Mouse (Mus musculus) stomach, postnatal 0 days (tissue): ENCODE measurements at regions not wholly inside any gene's neighbourhood (a gene's known extent, or its start where the extent isn't known, plus 50 kb on each side); places are given as distances from the start of the nearest gene placed in this dataset.

Experiments used
- ATAC-seq: fragments of 200-750 bp; cut with Nextera tagmentation; 2 replicates; pipeline ENCODE4 v1.8.0; 2017; ENCODE audit not compliant: low FRiP score, low TSS enrichment
- DNase-seq: peaks from one replicate; pipeline ENCODE4 v3.0.0-alpha.2; 2016; ENCODE audit warnings: low spot score
- H3K27ac ChIP-seq: fragments of 300-500 bp; sonication (generic); replicated peaks from 2 replicates; pipeline ENCODE4 v1.5.1; 2014; ENCODE audit warnings: mild to moderate bottlenecking, control low read depth
- H3K27me3 ChIP-seq: fragments of 300-500 bp; sonication (generic); 2 replicates; pipeline ENCODE4 v1.6.1; 2014; ENCODE audit warnings: low read length; ENCODE audit not compliant: control insufficient read depth, insufficient read depth
- H3K36me3 ChIP-seq: fragments of 300-500 bp; sonication (generic); 2 replicates; pipeline ENCODE4 v1.6.1; 2014; ENCODE audit warnings: low read length, mixed read lengths; ENCODE audit not compliant: control insufficient read depth, insufficient read depth
- H3K4me1 ChIP-seq: fragments of 300-500 bp; sonication (generic); replicated peaks from 2 replicates; pipeline ENCODE4 v1.6.1; 2014; ENCODE audit warnings: antibody characterized with exemption; ENCODE audit not compliant: control insufficient read depth, insufficient read depth
- H3K4me2 ChIP-seq: fragments of 300-500 bp; sonication (generic); replicated peaks from 2 replicates; pipeline ENCODE4 v1.6.1; 2014; ENCODE audit warnings: low read depth, mild to moderate bottlenecking, control low read depth, moderate library complexity
- H3K4me3 ChIP-seq: fragments of 300-500 bp; sonication (generic); 2 replicates; pipeline ENCODE4 v1.5.1; 2014; ENCODE audit warnings: low read depth, low read length, control low read depth
- H3K9ac ChIP-seq: fragments of 300-500 bp; sonication (generic); 2 replicates; pipeline ENCODE4 v1.6.1; 2014; ENCODE audit warnings: mild to moderate bottlenecking, low read length, control low read depth, mixed read lengths
- H3K9me3 ChIP-seq: fragments of 300-500 bp; sonication (generic); 2 replicates; pipeline ENCODE4 v1.6.1; 2016; ENCODE audit warnings: low read length; ENCODE audit not compliant: control insufficient read depth
- CTCF ChIP-seq: IDR thresholded peaks from 2 replicates; pipeline ENCODE4 v1.5.1; 2016; ENCODE audit warnings: antibody characterized with exemption, low read depth, mild to moderate bottlenecking, moderate library complexity
- EP300 ChIP-seq: optimal IDR thresholded peaks from 2 replicates; pipeline ENCODE3; 2016; ENCODE audit warnings: antibody characterized with exemption
- WGBS: fragments of 180-500 bp; shearing (Covaris S2); extraction: QIAGEN DNeasy Blood & Tissue Kit; methylation state at CpG from one replicate; pipeline ENCODE4 v1.1.7; 2014; 5-methylcytosine and 5-hydroxymethylcytosine counted together

DNA sequence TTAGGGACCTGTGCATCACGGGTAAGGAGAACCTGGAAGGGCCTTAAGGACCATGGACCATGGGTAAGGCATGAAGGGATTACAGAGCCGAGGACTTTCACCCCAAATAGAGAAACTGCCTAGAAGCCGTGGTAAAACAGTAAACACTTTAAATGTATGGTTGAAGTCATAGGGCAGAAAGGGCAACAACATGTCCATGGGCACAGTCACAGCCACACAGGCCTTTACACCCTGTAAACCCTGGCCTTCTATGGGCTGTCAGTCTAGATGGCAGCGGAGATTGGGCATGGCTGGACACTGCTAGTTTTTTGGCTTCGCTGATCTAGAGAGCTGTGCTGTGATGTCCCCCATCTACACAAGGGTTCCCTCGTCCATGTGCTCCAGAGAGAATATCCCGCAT is 127.4 kb downstream of the Tex29 start:
- 86% methylated on average over 7 of the region's 7 CpGs for WGBS
- Histone ChIP-seq H3K27me3 (no peaks in the 10 kb centered on the region), H3K4me2 (no peak overlapping the region), H3K4me1 (no peaks in the 10 kb centered on the region), H3K36me3 (no peaks in the 10 kb centered on the region), H3K9ac (no peak overlapping the region), H3K9me3 (no peaks in the 10 kb centered on the region), H3K4me3 (no peak overlapping the region), H3K27ac (no peak overlapping the region)
- DNase-seq, result no peak
- TF ChIP-seq CTCF, result no peak
- no peak for TF ChIP-seq EP300
- ATAC-seq, result no peak

- DNase-seq (no peak), ATAC-seq (no peak)
- Histone ChIP-seq H3K9ac (no peak overlapping the region), H3K9me3 (no peaks in the 10 kb centered on the region), H3K27me3 (no peaks in the 10 kb centered on the region), H3K27ac (no peak overlapping the region), H3K4me2 (no peak overlapping the region), H3K4me1 (no peaks in the 10 kb centered on the region), H3K36me3 (no peaks in the 10 kb centered on the region), H3K4me3 (no peak overlapping the region)
- WGBS, result 83% methylated on average over 9 of the region's 9 CpGs
- no peak for TF ChIP-seq CTCF
Measured at GRCm38 (mm10) chr8:11970515-11970914, 130.2 kb downstream of the Tex29 start.

- 66% methylated on average over 10 of the region's 10 CpGs for WGBS
- DNase-seq, result no peak
Measured at GRCm38 (mm10) chr8:11973436-11973835, 133.2 kb downstream of the Tex29 start.

DNA sequence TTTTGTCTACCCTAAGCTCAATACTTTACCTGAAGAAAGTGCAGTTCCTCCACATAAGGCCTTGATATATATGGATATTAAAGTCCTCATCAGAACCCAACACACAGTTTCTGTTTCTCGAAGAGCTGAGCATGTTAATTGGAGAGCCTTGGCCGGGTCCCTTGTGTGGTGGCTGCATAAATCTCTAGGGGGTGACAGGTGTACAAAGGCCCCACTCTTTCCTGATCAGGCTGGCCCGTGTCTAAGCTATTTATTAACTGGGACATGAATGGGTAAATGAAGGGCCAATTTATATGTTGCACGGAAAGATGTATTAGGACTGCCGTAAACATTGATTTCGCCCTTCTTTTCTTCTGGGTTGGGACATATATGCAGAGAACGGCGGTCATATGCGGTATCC is 136.8 kb downstream of the Tex29 start:
- H3K4me1 ChIP-seq, result no peaks in the 10 kb centered on the region
- H3K36me3 ChIP-seq, result no peaks in the 10 kb centered on the region
- H3K4me3 ChIP-seq, result no peak overlapping the region
- no peak overlapping the region for H3K27ac ChIP-seq
- H3K9ac ChIP-seq, result no peak overlapping the region
- H3K9me3 ChIP-seq, result no peaks in the 10 kb centered on the region
- ATAC-seq, result no peak
- no peak overlapping the region for H3K4me2 ChIP-seq
- 50% methylated on average over 9 of the region's 9 CpGs for WGBS
- TF ChIP-seq CTCF (no peak), EP300 (no peak)
- H3K27me3 ChIP-seq, result no peaks in the 10 kb centered on the region
- DNase-seq, result no peak

More at GRCm38 (mm10) chr8:11973436-11973835, 133.2 kb downstream of the Tex29 start:
- Histone ChIP-seq H3K4me2 (no peak overlapping the region), H3K4me3 (no peak overlapping the region), H3K9ac (no peak overlapping the region), H3K36me3 (no peaks in the 10 kb centered on the region), H3K4me1 (no peaks in the 10 kb centered on the region), H3K27me3 (no peaks in the 10 kb centered on the region), H3K9me3 (no peaks in the 10 kb centered on the region), H3K27ac (no peak overlapping the region)
- TF ChIP-seq EP300 (no peak), CTCF (no peak)
- no peak for ATAC-seq

GRCm38 (mm10) chr8:11979056-11979455 is 138.8 kb downstream of the Tex29 start:
- ATAC-seq (no peak), DNase-seq (no peak)
- TF ChIP-seq CTCF (no peak), EP300 (no peak)
- no peak overlapping the region for H3K4me2 ChIP-seq
- WGBS, result 69% methylated on average over 1 of the region's 1 CpGs
- no peak overlapping the region for H3K4me3 ChIP-seq
- H3K4me1 ChIP-seq, result no peaks in the 10 kb centered on the region
- no peak overlapping the region for H3K9ac ChIP-seq
- no peaks in the 10 kb centered on the region for H3K9me3 ChIP-seq
- no peak overlapping the region for H3K27ac ChIP-seq
- H3K27me3 ChIP-seq, result no peaks in the 10 kb centered on the region
- no peaks in the 10 kb centered on the region for H3K36me3 ChIP-seq

GRCm38 (mm10) chr8:11981458-11981857 is 141.2 kb downstream of the Tex29 start:
- no peaks in the 10 kb centered on the region for H3K4me1 ChIP-seq
- no peak overlapping the region for H3K9ac ChIP-seq
- WGBS, result 74% methylated on average over 2 of the region's 2 CpGs
- H3K27me3 ChIP-seq, result no peaks in the 10 kb centered on the region
- no peaks in the 10 kb centered on the region for H3K9me3 ChIP-seq
- H3K36me3 ChIP-seq, result no peaks in the 10 kb centered on the region
- DNase-seq (peak; percentile 48), ATAC-seq (no peak)
- H3K4me3 ChIP-seq, result no peak overlapping the region
- H3K4me2 ChIP-seq, result no peak overlapping the region
- no peak overlapping the region for H3K27ac ChIP-seq
- TF ChIP-seq EP300 (no peak), CTCF (peak; percentile 69)
